Mouse (Mus musculus): ENCODE measurements around the gene C1qc. TPM values are rescaled to one million over a fixed set of nuclear protein-coding genes. Genes with fewer than 3 reads are reported as not detected.

The C1qc gene
- polyA plus RNA-seq, 2 experiments = 34.1 to 46.5 TPM

- 11% methylated on average over 5 of the region's 5 CpGs for WGBS (ENCODE audit: insufficient replicate concordance)
- Histone ChIP-seq H3K36me3 (replicated peaks; ENCODE audit: control insufficient read depth, insufficient read depth, low read depth) (no peaks in the 10 kb centered on the region), H3K27me3 (ENCODE audit: control insufficient read depth, insufficient read depth, low read length) (peaks cover 5% of the 10 kb centered on the region; the same call in 1 of the 2 replicates), H3K4me3 (ENCODE audit: insufficient read depth in 1 of 2, low read depth in 2 of 2, low read length in 2 of 2) (no peak overlapping the region), H3K9me3 (ENCODE audit: control insufficient read depth, low read length) (no peaks in the 10 kb centered on the region), H3K9ac (replicated peaks) (no peak overlapping the region), H3K4me2 (ENCODE audit: low read depth) (no peak overlapping the region), H3K4me1 (replicated peaks; ENCODE audit: control insufficient read depth in 2 of 2, insufficient read depth in 2 of 2, low read length in 1 of 2) (peaks cover 9 to 10% of the 10 kb centered on the region in 2 experiments; a peak in 3 of 4 replicates), H3K27ac (no peak overlapping the region)
- TF ChIP-seq EP300 (IDR thresholded peaks at IDR 0.05; ENCODE audit: low read depth) (no peak), CTCF (IDR thresholded peaks at IDR 0.05; ENCODE audit: low read depth) (peak; percentile 85)
- no peak for ATAC-seq (ENCODE audit: insufficient read depth)
- peak; percentile 36 to 47 (median 37) for DNase-seq (ENCODE audit: low read depth in 3 of 3, low spot score in 3 of 3)
Observed at GRCm38 (mm10) chr4:136928928-136929327, 36.1 kb upstream of the C1qc start.

DNA sequence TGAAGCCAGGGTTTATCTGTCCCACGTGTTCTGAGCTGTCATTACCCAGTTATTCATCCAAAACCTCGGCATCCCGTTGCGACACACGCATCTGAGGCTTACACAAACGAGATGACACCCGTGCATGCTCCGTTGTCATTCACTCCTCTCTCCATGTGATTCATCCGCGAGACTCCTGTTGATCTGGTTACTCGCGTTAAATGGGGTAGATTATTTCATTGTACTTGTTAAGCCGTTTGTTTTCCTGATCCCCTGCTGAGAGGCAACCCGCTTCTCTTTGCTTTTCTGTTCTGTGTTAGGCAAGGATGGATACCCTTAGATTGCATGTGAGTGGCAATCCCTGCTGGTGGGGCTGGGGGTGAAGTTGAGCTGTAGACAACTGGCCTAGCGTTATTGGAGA is 32.9 kb upstream of the C1qc start:
- WGBS (ENCODE audit: insufficient replicate concordance) = 25% methylated on average over 15 of the region's 15 CpGs
- H3K27ac ChIP-seq = no peak overlapping the region
- ATAC-seq (ENCODE audit: insufficient read depth) = no peak
- H3K9me3 ChIP-seq (ENCODE audit: control insufficient read depth, low read length) = no peaks in the 10 kb centered on the region
- H3K9ac ChIP-seq (replicated peaks) = no peak overlapping the region
- peaks cover 9% of the 10 kb centered on the region in 2 experiments; a peak in 3 of 4 replicates for H3K4me1 ChIP-seq (replicated peaks; ENCODE audit: control insufficient read depth in 2 of 2, insufficient read depth in 2 of 2, low read length in 1 of 2)
- no peaks in the 10 kb centered on the region for H3K36me3 ChIP-seq (replicated peaks; ENCODE audit: control insufficient read depth, insufficient read depth, low read depth)
- no peak overlapping the region for H3K4me2 ChIP-seq (ENCODE audit: low read depth)
- peaks cover 5% of the 10 kb centered on the region; the same call in 1 of the 2 replicates for H3K27me3 ChIP-seq (ENCODE audit: control insufficient read depth, insufficient read depth, low read length)
- no peak for TF ChIP-seq EP300 (IDR thresholded peaks at IDR 0.05; ENCODE audit: low read depth)
- TF ChIP-seq CTCF (IDR thresholded peaks at IDR 0.05; ENCODE audit: low read depth) = no peak
- DNase-seq (ENCODE audit: low read depth in 3 of 3, low spot score in 3 of 3) = no peak
- no peak overlapping the region for H3K4me3 ChIP-seq (ENCODE audit: insufficient read depth in 1 of 2, low read depth in 2 of 2, low read length in 2 of 2)

DNA sequence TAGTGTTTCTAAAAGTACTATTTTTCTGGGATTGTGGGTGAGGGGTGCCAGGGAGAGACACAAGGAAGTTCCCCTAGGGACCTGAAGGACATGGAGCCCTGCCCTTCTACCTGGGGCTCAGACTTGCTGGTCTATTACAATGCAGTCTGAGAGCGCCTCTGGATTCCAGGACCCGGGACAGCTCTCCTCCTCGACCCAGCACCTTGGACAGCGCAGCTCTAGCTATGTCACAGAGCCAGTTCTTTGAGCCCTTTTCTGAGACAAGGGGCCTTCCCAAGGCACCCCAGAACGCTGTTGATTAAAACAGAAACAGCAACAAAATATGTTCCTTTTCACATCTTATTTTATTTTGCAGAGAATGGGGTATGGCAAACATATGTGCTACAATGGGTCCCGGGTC is 31.7 kb upstream of the C1qc start:
- Histone ChIP-seq H3K9ac (replicated peaks) (no peak overlapping the region), H3K4me3 (ENCODE audit: insufficient read depth in 1 of 2, low read depth in 2 of 2, low read length in 2 of 2) (no peak overlapping the region), H3K4me2 (ENCODE audit: low read depth) (no peak overlapping the region), H3K27me3 (ENCODE audit: control insufficient read depth, insufficient read depth, low read length) (peaks cover 5% of the 10 kb centered on the region; the same call in 1 of the 2 replicates), H3K36me3 (replicated peaks; ENCODE audit: control insufficient read depth, insufficient read depth, low read depth) (no peaks in the 10 kb centered on the region), H3K27ac (no peak overlapping the region), H3K4me1 (replicated peaks; ENCODE audit: control insufficient read depth in 2 of 2, insufficient read depth in 2 of 2, low read length in 1 of 2) (peaks cover 0 to under 1% of the 10 kb centered on the region in 2 experiments; a peak in 1 of 4 replicates), H3K9me3 (ENCODE audit: control insufficient read depth, low read length) (no peaks in the 10 kb centered on the region)
- 2% methylated on average over 6 of the region's 6 CpGs for WGBS (ENCODE audit: insufficient replicate concordance)
- no peak for ATAC-seq (ENCODE audit: insufficient read depth)
- peak in 2 of 3 experiments; percentile 17 to 20 for DNase-seq (ENCODE audit: low read depth in 3 of 3, low spot score in 3 of 3)
- TF ChIP-seq EP300 (IDR thresholded peaks at IDR 0.05; ENCODE audit: low read depth) (no peak), CTCF (IDR thresholded peaks at IDR 0.05; ENCODE audit: low read depth) (no peak)

- no peaks in the 10 kb centered on the region for H3K36me3 ChIP-seq (replicated peaks; ENCODE audit: control insufficient read depth, insufficient read depth, low read depth)
- H3K27ac ChIP-seq = no peak overlapping the region
- DNase-seq (ENCODE audit: low read depth in 3 of 3, low spot score in 3 of 3) (no peak), ATAC-seq (ENCODE audit: insufficient read depth) (no peak)
- H3K4me3 ChIP-seq (ENCODE audit: insufficient read depth in 1 of 2, low read depth in 2 of 2, low read length in 2 of 2) = no peak overlapping the region
- no peak overlapping the region for H3K9ac ChIP-seq (replicated peaks)
- TF ChIP-seq CTCF (IDR thresholded peaks at IDR 0.05; ENCODE audit: low read depth) (no peak), EP300 (IDR thresholded peaks at IDR 0.05; ENCODE audit: low read depth) (no peak)
- H3K4me1 ChIP-seq (replicated peaks; ENCODE audit: control insufficient read depth in 2 of 2, insufficient read depth in 2 of 2, low read length in 1 of 2) = no peaks in the 10 kb centered on the region
- WGBS (ENCODE audit: insufficient replicate concordance) = 61% methylated on average over 3 of the region's 3 CpGs
- H3K27me3 ChIP-seq (ENCODE audit: control insufficient read depth, insufficient read depth, low read length) = no peaks in the 10 kb centered on the region
- H3K4me2 ChIP-seq (ENCODE audit: low read depth) = no peak overlapping the region
- no peaks in the 10 kb centered on the region for H3K9me3 ChIP-seq (ENCODE audit: control insufficient read depth, low read length)
Observed at GRCm38 (mm10) chr4:136919526-136919925, 26.7 kb upstream of the C1qc start.

GRCm38 (mm10) chr4:136918834-136919233 is 26.0 kb upstream of the C1qc start:
- Histone ChIP-seq H3K27ac (no peak overlapping the region), H3K36me3 (replicated peaks; ENCODE audit: control insufficient read depth, insufficient read depth, low read depth) (no peaks in the 10 kb centered on the region), H3K27me3 (ENCODE audit: control insufficient read depth, insufficient read depth, low read length) (no peaks in the 10 kb centered on the region), H3K9ac (replicated peaks) (no peak overlapping the region), H3K4me3 (ENCODE audit: insufficient read depth in 1 of 2, low read depth in 2 of 2, low read length in 2 of 2) (no peak overlapping the region), H3K9me3 (ENCODE audit: control insufficient read depth, low read length) (no peaks in the 10 kb centered on the region), H3K4me2 (ENCODE audit: low read depth) (no peak overlapping the region), H3K4me1 (replicated peaks; ENCODE audit: control insufficient read depth in 2 of 2, insufficient read depth in 2 of 2, low read length in 1 of 2) (no peaks in the 10 kb centered on the region)
- ATAC-seq (ENCODE audit: insufficient read depth) (no peak), DNase-seq (ENCODE audit: low read depth in 3 of 3, low spot score in 3 of 3) (no peak)
- TF ChIP-seq EP300 (IDR thresholded peaks at IDR 0.05; ENCODE audit: low read depth) = no peak
- TF ChIP-seq CTCF (IDR thresholded peaks at IDR 0.05; ENCODE audit: low read depth) = no peak
- WGBS (ENCODE audit: insufficient replicate concordance) = 56% methylated on average over 8 of the region's 8 CpGs
